Mouse (Mus musculus) embryonic fibroblast, embryonic 13.5 days (primary cell): ENCODE results near the gene Cep164.
"Not testable (repeated sequence)": the region's sequence is repeated elsewhere in the genome, so short reads cannot be mapped to it uniquely, and the experiment has no call there.

Source experiments
- CTCF ChIP-seq: IDR thresholded peaks from 2 replicates; pipeline ENCODE4 v1.5.1; 2011; ENCODE audit warnings: mild to moderate bottlenecking, control low read depth, low read length, moderate library complexity, borderline replicate concordance; ENCODE audit not compliant: insufficient read depth
- POLR2A ChIP-seq: IDR thresholded peaks from 2 replicates; pipeline ENCODE4 v1.6.1; 2011; ENCODE audit warnings: low read depth, mild to moderate bottlenecking, control low read depth, low read length, moderate library complexity

DNA sequence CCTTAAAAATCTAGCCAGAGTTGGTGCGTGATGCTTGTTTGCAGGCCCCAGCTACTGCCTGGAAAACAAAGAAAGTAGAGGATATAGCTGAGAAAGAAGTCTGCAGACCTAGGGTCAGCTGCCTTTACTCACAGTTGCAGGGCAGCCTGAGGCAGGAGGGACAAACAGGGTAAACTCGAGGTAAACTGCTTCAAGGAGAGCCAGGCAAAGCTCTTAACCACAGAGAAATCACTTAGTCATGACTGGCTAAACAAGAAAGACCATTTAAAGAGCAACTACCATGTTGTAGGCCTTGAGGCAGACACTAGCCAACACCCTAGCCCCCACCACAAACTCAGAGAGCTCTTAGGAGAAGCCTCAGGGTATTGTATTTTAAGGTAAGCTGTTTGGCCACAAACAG is 17.7 kb upstream of the Cep164 start:
- not testable (repeated sequence) for TF ChIP-seq CTCF, POLR2A
